Mouse (Mus musculus) liver, postnatal 0 days (tissue): ENCODE data around the gene Palld. TPM values are rescaled to one million over a fixed set of nuclear protein-coding genes. Genes with fewer than 3 reads are reported as not detected.

Experiments
- ATAC-seq: fragments of 200-750 bp; cut with Nextera tagmentation; 2 replicates; pipeline ENCODE4 v1.8.0; 2017; ENCODE audit warnings: mild to moderate bottlenecking, moderate library complexity
- DNase-seq: peaks from one replicate; pipeline ENCODE4 v3.0.0-alpha.2; 2016
- H3K27ac ChIP-seq: fragments of 300-500 bp; sonication (generic); 2 replicates; pipeline ENCODE4 v1.5.1; 2014; ENCODE audit warnings: antibody characterized with exemption, moderate library complexity, mild to moderate bottlenecking, low read depth
- H3K27me3 ChIP-seq: fragments of 300-500 bp; sonication (generic); 2 replicates; pipeline ENCODE4 v1.6.1; 2014; ENCODE audit warnings: low read length, control low read depth, mixed read lengths; ENCODE audit not compliant: insufficient read depth
- H3K36me3 ChIP-seq: fragments of 300-500 bp; sonication (generic); replicated peaks from 2 replicates; pipeline ENCODE4 v1.6.1; 2014; ENCODE audit warnings: mild to moderate bottlenecking, control low read depth, low read length, moderate library complexity, mixed read lengths; ENCODE audit not compliant: insufficient read depth
- H3K4me1 ChIP-seq: fragments of 300-500 bp; sonication (generic); 2 replicates; pipeline ENCODE4 v1.6.1; 2014; ENCODE audit warnings: antibody characterized with exemption, mild to moderate bottlenecking, control low read depth; ENCODE audit not compliant: insufficient read depth
- H3K4me2 ChIP-seq: fragments of 300-500 bp; sonication (generic); 2 replicates; pipeline ENCODE4 v1.6.1; 2014; ENCODE audit warnings: low read depth, mild to moderate bottlenecking, low read length, moderate library complexity, mixed read lengths
- H3K4me3 ChIP-seq: fragments of 300-500 bp; sonication (generic); 2 replicates; pipeline ENCODE4 v1.5.1; 2014; ENCODE audit warnings: low read depth, low read length
- H3K9ac ChIP-seq: fragments of 300-500 bp; sonication (generic); replicated peaks from 2 replicates; pipeline ENCODE4 v1.6.1; 2014; ENCODE audit warnings: mild to moderate bottlenecking, moderate library complexity
- H3K9me3 ChIP-seq: fragments of 300-500 bp; sonication (generic); 2 replicates; pipeline ENCODE4 v1.6.1; 2016; ENCODE audit warnings: mild to moderate bottlenecking, control low read depth, low read length, mixed read lengths
- CTCF ChIP-seq: sonication (generic); IDR thresholded peaks from 2 replicates; pipeline ENCODE4 v1.5.1; 2016; ENCODE audit warnings: antibody characterized with exemption, low read depth
- EP300 ChIP-seq: IDR thresholded peaks from 2 replicates; pipeline ENCODE4 v1.6.1; 2016; ENCODE audit warnings: antibody characterized with exemption, low read depth, mild to moderate bottlenecking
- WGBS: fragments of 180-500 bp; shearing (Covaris S2); extraction: QIAGEN DNeasy Blood & Tissue Kit; methylation state at CpG from one replicate; pipeline ENCODE4 v1.1.7; 2014; ENCODE audit not compliant: insufficient replicate concordance; 5-methylcytosine and 5-hydroxymethylcytosine counted together
- polyA plus RNA-seq: library from polyadenylated mRNA; unstranded; fragments of >200 nt; fragmentation: Nextera tagmentation; extraction: Ambion mirVana; gene quantifications from 2 replicates; pipeline ENCODE4 v1.2.1, GENCODE M21; 2015

The Palld gene
- polyA plus RNA-seq, 1 experiment from 2014 or later, result 11.7 TPM

- TF ChIP-seq EP300, result no peak
- no peak for TF ChIP-seq CTCF
- H3K4me3 ChIP-seq, result no peak overlapping the region
- H3K4me2 ChIP-seq, result no peak overlapping the region
- no peaks in the 10 kb centered on the region for H3K27me3 ChIP-seq
- no peaks in the 10 kb centered on the region for H3K9me3 ChIP-seq
- 62% methylated on average over 6 of the region's 6 CpGs for WGBS
- ATAC-seq (no peak), DNase-seq (no peak)
- no peaks in the 10 kb centered on the region for H3K4me1 ChIP-seq
- no peaks in the 10 kb centered on the region for H3K36me3 ChIP-seq
- no peak overlapping the region for H3K27ac ChIP-seq
- H3K9ac ChIP-seq, result no peak overlapping the region
Observed at GRCm38 (mm10) chr8:61732184-61732583, 170.3 kb downstream of the Palld start.

- Histone ChIP-seq H3K4me1 (no peaks in the 10 kb centered on the region), H3K4me3 (no peak overlapping the region), H3K9ac (no peak overlapping the region), H3K36me3 (no peaks in the 10 kb centered on the region), H3K27me3 (no peaks in the 10 kb centered on the region), H3K9me3 (no peaks in the 10 kb centered on the region), H3K4me2 (no peak overlapping the region), H3K27ac (no peak overlapping the region)
- ATAC-seq, result no peak
- TF ChIP-seq EP300 (no peak), CTCF (no peak)
- DNase-seq, result no peak
- 29% methylated on average over 5 of the region's 5 CpGs for WGBS
Observed at GRCm38 (mm10) chr8:61731306-61732088, 171.0 kb downstream of the Palld start.

DNA sequence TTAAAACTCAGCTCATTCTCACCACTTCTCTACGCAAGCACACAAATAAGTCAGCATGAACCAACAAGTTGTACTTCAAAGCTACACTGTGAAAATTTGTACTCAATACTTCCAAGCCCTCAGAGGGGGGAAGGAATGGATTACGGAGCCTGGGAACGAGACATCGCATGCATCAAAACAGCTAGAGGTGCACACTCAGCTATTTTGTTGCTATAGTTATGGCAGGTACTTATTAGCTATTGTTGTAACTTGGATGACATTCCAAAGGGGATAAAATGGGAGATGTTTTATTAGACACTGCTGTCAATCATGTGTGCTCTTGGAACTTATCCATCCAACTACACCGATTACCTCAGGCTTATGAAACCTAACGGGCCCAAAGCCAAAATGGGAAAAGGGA is 171.8 kb downstream of the Palld start:
- H3K27me3 ChIP-seq, result no peaks in the 10 kb centered on the region
- H3K9me3 ChIP-seq, result no peaks in the 10 kb centered on the region
- no peak overlapping the region for H3K4me2 ChIP-seq
- DNase-seq, result no peak
- ATAC-seq, result no peak
- H3K4me1 ChIP-seq, result no peaks in the 10 kb centered on the region
- no peak overlapping the region for H3K4me3 ChIP-seq
- TF ChIP-seq EP300 (no peak), CTCF (no peak)
- 77% methylated on average over 6 of the region's 6 CpGs for WGBS
- H3K36me3 ChIP-seq, result no peaks in the 10 kb centered on the region
- H3K9ac ChIP-seq, result no peak overlapping the region
- no peak overlapping the region for H3K27ac ChIP-seq

- Histone ChIP-seq H3K27me3 (no peaks in the 10 kb centered on the region), H3K4me1 (no peaks in the 10 kb centered on the region), H3K4me2 (no peak overlapping the region), H3K36me3 (no peaks in the 10 kb centered on the region), H3K4me3 (no peak overlapping the region), H3K9me3 (no peaks in the 10 kb centered on the region), H3K27ac (no peak overlapping the region), H3K9ac (no peak overlapping the region)
- no peak for TF ChIP-seq CTCF
- TF ChIP-seq EP300, result no peak
- ATAC-seq (no peak), DNase-seq (no peak)
- WGBS, result 73% methylated on average over 8 of the region's 8 CpGs
Observed at GRCm38 (mm10) chr8:61725306-61726017, 177.0 kb downstream of the Palld start.

DNA sequence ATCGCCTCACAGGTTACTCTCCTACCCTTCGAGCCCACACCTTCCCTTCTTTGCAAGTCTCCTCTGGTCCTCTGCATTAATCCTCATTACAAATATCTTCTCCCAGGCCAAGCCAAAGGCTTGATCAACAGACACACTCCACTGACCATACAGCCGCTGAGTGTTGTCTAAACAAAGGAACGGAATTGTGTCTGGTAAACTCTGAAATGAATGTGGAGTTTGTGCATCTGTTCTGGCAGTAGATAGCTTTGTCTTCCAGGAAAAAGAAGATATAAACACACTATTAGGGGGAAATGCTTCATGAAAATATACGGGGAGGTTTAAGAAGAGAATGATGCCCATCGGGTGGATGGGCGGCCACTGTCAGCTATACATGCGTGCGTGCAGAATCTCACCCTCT is 180.3 kb downstream of the Palld start:
- Histone ChIP-seq H3K27me3 (no peaks in the 10 kb centered on the region), H3K4me3 (no peak overlapping the region), H3K4me2 (no peak overlapping the region), H3K9me3 (no peaks in the 10 kb centered on the region), H3K9ac (no peak overlapping the region), H3K4me1 (no peaks in the 10 kb centered on the region), H3K36me3 (no peaks in the 10 kb centered on the region), H3K27ac (no peak overlapping the region)
- DNase-seq (no peak), ATAC-seq (no peak)
- 80% methylated on average over 9 of the region's 9 CpGs for WGBS
- no peak for TF ChIP-seq CTCF
- no peak for TF ChIP-seq EP300

DNA sequence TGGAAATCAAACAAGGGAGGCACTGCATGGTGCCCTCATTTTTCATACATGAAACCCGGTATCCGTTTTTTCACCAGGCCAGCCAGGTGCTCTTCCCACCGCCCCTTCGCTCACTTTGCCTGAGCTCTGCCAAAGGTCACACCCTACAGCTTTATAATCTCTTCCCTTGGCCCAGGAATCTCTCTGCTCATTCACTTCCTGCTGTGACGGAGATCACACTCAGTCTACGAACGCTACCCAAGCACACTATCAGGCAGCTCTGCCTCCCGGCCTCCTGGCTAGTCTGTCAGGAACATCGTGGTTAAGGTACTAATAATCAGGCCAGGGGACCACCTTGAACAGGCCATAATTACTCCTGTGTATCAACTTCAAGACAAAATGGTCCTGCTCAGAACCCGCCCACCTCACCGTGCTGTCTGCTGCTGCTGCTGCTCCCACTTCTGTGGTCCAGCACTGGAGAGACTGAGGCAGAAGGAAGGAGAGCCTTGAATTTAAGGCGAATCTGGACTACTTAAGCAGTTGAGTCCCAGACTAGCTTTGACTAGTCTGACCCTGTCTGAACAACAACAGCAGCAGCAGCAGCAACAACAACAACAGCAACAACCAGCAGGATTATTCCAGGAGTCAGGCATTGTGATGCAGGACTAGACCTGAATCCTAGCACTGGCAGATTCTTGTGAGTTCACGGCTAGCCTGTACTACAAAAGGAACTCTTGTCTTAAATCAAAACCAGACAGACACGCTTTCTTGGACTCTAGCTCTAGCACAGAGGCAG is 187.0 kb downstream of the Palld start:
- Histone ChIP-seq H3K27ac (no peak overlapping the region), H3K4me2 (no peak overlapping the region), H3K36me3 (no peaks in the 10 kb centered on the region), H3K9me3 (no peaks in the 10 kb centered on the region), H3K4me3 (no peak overlapping the region), H3K4me1 (peaks cover 4% of the 10 kb centered on the region; the same call in 1 of the 2 replicates), H3K27me3 (no peaks in the 10 kb centered on the region), H3K9ac (no peak overlapping the region)
- TF ChIP-seq EP300 (no peak), CTCF (no peak)
- DNase-seq, result no peak
- WGBS, result 64% methylated on average over 14 of the region's 14 CpGs
- ATAC-seq, result no peak
